Mouse (Mus musculus): ENCODE results near the gene Hp1bp3. TPM values are rescaled to one million over a fixed set of nuclear protein-coding genes. Genes with fewer than 3 reads are reported as not detected.

Gene Hp1bp3
- total RNA-seq (2023): 108 and 132 TPM in 2 replicates

DNA sequence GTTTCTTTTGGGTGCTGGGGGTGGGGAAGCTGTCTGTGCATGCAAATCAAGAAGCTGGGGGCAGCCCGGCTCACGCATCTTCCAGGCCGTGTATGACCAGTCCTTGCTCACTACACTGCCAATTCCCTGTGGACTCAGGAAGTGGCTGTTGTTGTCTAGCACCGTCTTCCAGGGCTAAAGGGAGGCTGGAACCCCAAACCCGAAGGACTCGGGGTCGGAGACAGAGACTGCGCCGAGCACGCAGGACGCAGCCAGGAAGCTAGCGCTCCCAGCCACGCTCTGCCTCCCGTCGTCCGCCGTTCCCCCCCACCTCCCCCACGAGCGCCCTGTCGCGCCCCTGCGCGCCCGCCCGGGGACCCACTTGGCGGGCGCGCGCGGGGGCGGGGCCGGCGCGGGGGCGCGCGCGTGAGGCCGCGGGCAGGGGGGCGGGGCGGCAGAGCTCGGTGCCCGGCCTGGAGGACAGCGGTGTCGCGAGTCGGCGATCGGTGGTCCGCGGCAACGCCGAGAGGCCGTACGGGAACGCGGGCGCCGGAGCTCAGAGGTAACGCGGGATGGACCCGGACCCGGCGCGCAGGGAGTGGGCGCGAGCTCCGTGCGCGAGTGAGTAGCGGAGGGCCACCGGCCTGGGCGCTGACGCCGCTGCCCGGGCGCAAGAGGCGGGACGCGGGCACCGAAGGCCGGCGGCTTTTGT lies at the start of gene Hp1bp3:
TSS of gene Hp1bp3 (plus strand) at position 97 of the 691 bp plus-strand sequence.

DNA sequence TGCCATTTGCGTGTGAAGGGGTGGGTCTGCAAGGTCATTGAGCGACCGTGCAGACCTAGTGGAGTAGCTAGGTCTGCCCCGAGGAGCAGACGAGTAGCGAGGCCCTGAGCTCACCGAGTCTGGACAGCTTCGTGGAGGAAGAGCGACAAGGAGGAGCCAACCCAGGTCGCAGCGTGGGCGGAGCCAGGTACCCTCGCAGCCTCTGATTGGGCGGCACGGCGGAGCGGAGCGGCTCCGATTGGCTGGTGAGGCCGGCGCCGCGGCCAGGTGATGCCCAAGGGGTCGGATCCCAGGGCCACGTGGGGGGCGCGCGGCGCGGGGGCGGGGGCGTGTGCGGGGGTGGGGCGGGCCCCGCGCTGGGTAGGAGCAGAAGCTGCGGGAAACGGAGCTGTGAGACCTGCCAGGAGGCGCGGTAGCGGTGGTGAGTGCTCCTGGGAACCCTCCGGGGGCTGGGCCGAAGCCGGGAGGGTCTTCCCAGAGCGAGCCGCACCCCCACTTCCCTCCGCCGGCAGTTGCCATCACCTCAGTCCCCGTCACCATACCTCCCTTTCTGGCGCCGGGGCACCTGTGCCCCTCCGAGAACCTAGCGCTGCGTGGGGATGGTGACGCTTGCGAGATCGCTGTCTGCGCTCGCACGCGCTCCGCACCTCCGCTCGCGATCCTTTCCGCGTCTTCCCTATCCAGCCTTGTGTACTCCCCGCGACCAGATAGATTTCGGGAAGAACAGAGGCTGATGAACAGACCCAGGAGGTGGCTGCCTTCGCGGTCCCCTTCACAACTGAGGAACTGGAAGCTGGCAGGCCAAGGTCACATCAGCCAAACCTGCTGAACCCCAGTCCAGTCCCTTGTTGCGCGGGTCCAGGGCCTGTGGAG lies 34.2 kb downstream of the Hp1bp3 start, which contains the start of the genes Sh2d5 and Kif17:
TSS of gene Sh2d5 (plus strand) at position 316 of the 873 bp plus-strand sequence.
TSS of gene Kif17 (plus strand) at position 348 of the 873 bp plus-strand sequence.

Other genes with a start within 250 kb of the Hp1bp3 start
- 128 and 144 TPM in 2 replicates for gene Eif4g3, start 223.3 kb upstream of the Hp1bp3 start, total RNA-seq (2023)
- gene Sh2d5, start 34.1 kb downstream of the Hp1bp3 start, total RNA-seq (2023): 3.4 and 5.3 TPM in 2 replicates
- 0.98 and 1.5 TPM in 2 replicates for gene Kif17, start 34.1 kb downstream of the Hp1bp3 start, total RNA-seq (2023)
- gene Ddost, start 88.4 kb downstream of the Hp1bp3 start, total RNA-seq (2023): 64.1 and 75.0 TPM in 2 replicates
- 36.9 and 50.4 TPM in 2 replicates for gene Pink1, start 110.0 kb downstream of the Hp1bp3 start, total RNA-seq (2023)
- gene Cda, start 151.7 kb downstream of the Hp1bp3 start, total RNA-seq (2023): not detected in 2 replicates
- gene Fam43b, start 180.2 kb downstream of the Hp1bp3 start, total RNA-seq (2023): not detected in 2 replicates
- gene Mul1, start 218.4 kb downstream of the Hp1bp3 start, total RNA-seq (2023): 27.8 and 39.1 TPM in 2 replicates
- 0.68 and 0.69 TPM in 2 replicates for gene Camk2n1, start 238.0 kb downstream of the Hp1bp3 start, total RNA-seq (2023)

Data from neutrophil, adult 65 days (primary cell).